Mouse (Mus musculus): ENCODE data around the gene Tmem130.

GRCm38 (mm10) chr5:144804181-144804580 is 42.6 kb upstream of the Tmem130 start:
- TF ChIP-seq POLR2A (IDR thresholded peaks at IDR 0.05; ENCODE audit: extremely low read depth, insufficient read depth, low read length) (no peak), CTCF (IDR thresholded peaks at IDR 0.05; ENCODE audit: extremely low read depth, insufficient read depth, low read length) (no peak)

All from cortical plate, adult 2 months (tissue).